Mouse (Mus musculus) liver, embryonic 14.5 days (tissue): ENCODE measurements around the gene Mrpl39. TPM values are rescaled to one million over a fixed set of nuclear protein-coding genes. Genes with fewer than 3 reads are reported as not detected.

Experiments
- ATAC-seq: fragments of 200-750 bp; cut with Nextera tagmentation; 2 replicates; pipeline ENCODE4 v1.8.0; 2017; ENCODE audit warnings: moderate number of reproducible peaks, mild to moderate bottlenecking, moderate library complexity; ENCODE audit not compliant: insufficient read depth
- DNase-seq, 3 experiments: peaks; one replicate each; pipeline ENCODE4 v3.0.0-alpha.2; 2012 to 2013; ENCODE audit warnings: low read depth in 3 of 3, low spot score in 3 of 3
- H3K27ac ChIP-seq: fragments of 300-500 bp; sonication (generic); 2 replicates; pipeline ENCODE4 v1.5.1; 2014; ENCODE audit warnings: moderate library complexity, mild to moderate bottlenecking, control low read depth, inconsistent platforms
- H3K27me3 ChIP-seq: fragments of 300-500 bp; sonication (generic); 2 replicates; pipeline ENCODE4 v1.6.1; 2014; ENCODE audit warnings: mild to moderate bottlenecking, low read length, moderate library complexity; ENCODE audit not compliant: control insufficient read depth, insufficient read depth
- H3K36me3 ChIP-seq: fragments of 300-500 bp; sonication (generic); replicated peaks from 2 replicates; pipeline ENCODE4 v1.6.1; 2014; ENCODE audit warnings: low read depth; ENCODE audit not compliant: control insufficient read depth, insufficient read depth
- H3K4me1 ChIP-seq, 2 experiments: fragments of 200-500 bp in 1 of 2; fragments of 300-500 bp in 1 of 2; sonication (generic) in 1 of 2; replicated peaks; 2 replicates each; pipeline ENCODE4 v1.6.1; 2012 to 2014; ENCODE audit warnings: antibody characterized with exemption in 1 of 2, inconsistent platforms in 1 of 2, low read length in 1 of 2; ENCODE audit not compliant: control insufficient read depth in 2 of 2, insufficient read depth in 2 of 2
- H3K4me2 ChIP-seq: fragments of 300-500 bp; sonication (generic); 2 replicates; pipeline ENCODE4 v1.6.1; 2014; ENCODE audit warnings: low read depth, mild to moderate bottlenecking, control low read depth, moderate library complexity
- H3K4me3 ChIP-seq, 2 experiments: fragments of 200-500 bp in 1 of 2; fragments of 300-500 bp in 1 of 2; sonication (generic) in 1 of 2; 2 replicates each; pipeline ENCODE4 v1.5.1; 2012 to 2014; ENCODE audit warnings: low read depth in 2 of 2, low read length in 2 of 2, mild to moderate bottlenecking in 2 of 2, control low read depth in 1 of 2, inconsistent platforms in 1 of 2, moderate library complexity in 1 of 2; ENCODE audit not compliant: insufficient read depth in 1 of 2
- H3K9ac ChIP-seq: fragments of 300-500 bp; sonication (generic); replicated peaks from 2 replicates; pipeline ENCODE4 v1.6.1; 2014; ENCODE audit warnings: mild to moderate bottlenecking, control low read depth, moderate library complexity
- H3K9me3 ChIP-seq: fragments of 300-500 bp; sonication (generic); 2 replicates; pipeline ENCODE4 v1.6.1; 2016; ENCODE audit warnings: low read length, mixed read lengths; ENCODE audit not compliant: control insufficient read depth
- CTCF ChIP-seq: IDR thresholded peaks from 2 replicates; pipeline ENCODE4 v1.5.1; 2016; ENCODE audit warnings: antibody characterized with exemption, low read depth, control low read depth
- EP300 ChIP-seq: IDR thresholded peaks from 2 replicates; pipeline ENCODE4 v1.6.1; 2016; ENCODE audit warnings: antibody characterized with exemption, low read depth
- WGBS: fragments of 180-500 bp; shearing (Covaris S2); extraction: QIAGEN DNeasy Blood & Tissue Kit; methylation state at CpG from one replicate; pipeline ENCODE4 v1.1.7; 2014; ENCODE audit not compliant: insufficient replicate concordance; 5-methylcytosine and 5-hydroxymethylcytosine counted together
- polyA plus RNA-seq, 2 experiments: library from polyadenylated mRNA; depleted of rRNA in 1 of 2; stranded (reverse) in 1 of 2; unstranded in 1 of 2; fragments of >200 nt; fragmentation: Nextera tagmentation in 1 of 2; extraction: Ambion mirVana in 1 of 2; gene quantifications; 2 replicates each; pipeline versions ENCODE4 v1.2.1 to v1.2.3; 2012 to 2014

Gene Mrpl39
- polyA plus RNA-seq, 2 experiments = 19.5 to 26.3 TPM

- H3K27ac ChIP-seq = no peak overlapping the region
- ATAC-seq (no peak), DNase-seq (no peak)
- peaks cover 11% of the 10 kb centered on the region for H3K27me3 ChIP-seq
- no peak overlapping the region for H3K4me3 ChIP-seq
- H3K9me3 ChIP-seq = no peaks in the 10 kb centered on the region
- H3K9ac ChIP-seq = no peak overlapping the region
- no peaks in the 10 kb centered on the region for H3K4me1 ChIP-seq
- TF ChIP-seq EP300 = no peak
- TF ChIP-seq CTCF = no peak
- H3K4me2 ChIP-seq = no peak overlapping the region
- H3K36me3 ChIP-seq = no peaks in the 10 kb centered on the region
- 53% methylated on average over 4 of the region's 4 CpGs for WGBS
These were observed 33.6 kb upstream of the Mrpl39 start for GRCm38 (mm10) chr16:84769182-84769581.

- no peaks in the 10 kb centered on the region for H3K9me3 ChIP-seq
- no peak overlapping the region for H3K27ac ChIP-seq
- TF ChIP-seq EP300 (no peak), CTCF (no peak)
- no peaks in the 10 kb centered on the region for H3K4me1 ChIP-seq
- no peak for ATAC-seq
- no peak overlapping the region for H3K4me2 ChIP-seq
- 51% methylated on average over 8 of the region's 8 CpGs for WGBS
- DNase-seq = no peak
- H3K4me3 ChIP-seq = no peak overlapping the region
- peaks cover under 1% of the 10 kb centered on the region for H3K27me3 ChIP-seq
- no peaks in the 10 kb centered on the region for H3K36me3 ChIP-seq
- H3K9ac ChIP-seq = no peak overlapping the region
These were observed 32.4 kb upstream of the Mrpl39 start for GRCm38 (mm10) chr16:84767956-84768355.

GRCm38 (mm10) chr16:84745721-84746306 lies 10.3 kb upstream of the Mrpl39 start:
- no peak overlapping the region for H3K27ac ChIP-seq
- ATAC-seq (no peak), DNase-seq (no peak)
- H3K4me1 ChIP-seq = no peaks in the 10 kb centered on the region
- H3K4me2 ChIP-seq = no peak overlapping the region
- no peak for TF ChIP-seq CTCF
- TF ChIP-seq EP300 = no peak
- H3K36me3 ChIP-seq = no peaks in the 10 kb centered on the region
- 59% methylated on average over 6 of the region's 6 CpGs for WGBS
- no peak overlapping the region for H3K9ac ChIP-seq
- no peaks in the 10 kb centered on the region for H3K9me3 ChIP-seq
- no peak overlapping the region for H3K4me3 ChIP-seq
- no peaks in the 10 kb centered on the region for H3K27me3 ChIP-seq

GRCm38 (mm10) chr16:84744703-84745490 lies 9.4 kb upstream of the Mrpl39 start:
- TF ChIP-seq EP300 (no peak), CTCF (no peak)
- Histone ChIP-seq H3K36me3 (no peaks in the 10 kb centered on the region), H3K9ac (no peak overlapping the region), H3K27ac (no peak overlapping the region), H3K9me3 (no peaks in the 10 kb centered on the region), H3K27me3 (no peaks in the 10 kb centered on the region), H3K4me2 (no peak overlapping the region), H3K4me1 (no peaks in the 10 kb centered on the region), H3K4me3 (no peak overlapping the region)
- DNase-seq = no peak
- WGBS = 53% methylated on average over 10 of the region's 10 CpGs
- no peak for ATAC-seq

- Histone ChIP-seq H3K4me2 (no peak overlapping the region), H3K36me3 (no peaks in the 10 kb centered on the region), H3K9ac (no peak overlapping the region), H3K4me3 (no peak overlapping the region), H3K9me3 (no peaks in the 10 kb centered on the region), H3K27me3 (no peaks in the 10 kb centered on the region), H3K27ac (no peak overlapping the region), H3K4me1 (peaks cover 3 to 8% of the 10 kb centered on the region in 2 experiments; a peak in 3 of 4 replicates)
- no peak for TF ChIP-seq EP300
- TF ChIP-seq CTCF = peak; percentile 19; the same call in 1 of the 2 replicates
- 61% methylated on average over 3 of the region's 3 CpGs for WGBS
- ATAC-seq (no peak), DNase-seq (no peak)
These were observed 1.8 kb upstream of the Mrpl39 start for GRCm38 (mm10) chr16:84737358-84737757.
